Mouse (Mus musculus) megakaryocyte, embryonic 14.5 days (primary cell): Measurements from ENCODE around the gene Sfxn4.

Source experiments
- FLI1 ChIP-seq: IDR thresholded peaks from 2 replicates; pipeline ENCODE4 v1.6.1; 2012; ENCODE audit warnings: low read length, inconsistent platforms, mixed read lengths
- GATA1 ChIP-seq: IDR thresholded peaks from 3 replicates; pipeline ENCODE4 v1.6.1; 2012; ENCODE audit warnings: mixed read lengths, low read length, inconsistent platforms, borderline replicate concordance

DNA sequence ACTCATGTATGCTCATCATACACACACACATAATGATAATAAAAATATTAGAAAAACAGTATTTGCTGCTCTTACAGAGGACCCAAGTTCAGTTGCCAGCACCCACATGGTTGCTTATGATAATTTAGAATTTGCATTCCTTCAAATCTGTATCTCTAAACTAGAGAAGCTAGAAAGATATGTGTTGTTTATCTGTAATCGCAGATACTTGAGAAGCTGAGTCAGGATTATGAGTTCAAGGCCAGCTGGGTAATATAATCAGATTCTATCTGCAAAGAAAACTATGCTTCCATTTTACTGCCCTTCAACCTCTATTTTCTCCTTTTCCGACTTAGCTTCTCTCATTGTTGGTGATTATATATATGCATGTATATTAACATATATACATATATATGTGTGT, 63.9 kb downstream of the Sfxn4 start:
- TF ChIP-seq FLI1, result no peak
- TF ChIP-seq GATA1, result no peak
